Mouse (Mus musculus) ovary, postnatal 14 days (tissue): ENCODE data around the gene Acr.

ENCODE experiments used
- DNase-seq: peaks from one replicate; pipeline ENCODE4 v3.0.0; 2022; ENCODE audit warnings: low spot score

Acr gene

DNA sequence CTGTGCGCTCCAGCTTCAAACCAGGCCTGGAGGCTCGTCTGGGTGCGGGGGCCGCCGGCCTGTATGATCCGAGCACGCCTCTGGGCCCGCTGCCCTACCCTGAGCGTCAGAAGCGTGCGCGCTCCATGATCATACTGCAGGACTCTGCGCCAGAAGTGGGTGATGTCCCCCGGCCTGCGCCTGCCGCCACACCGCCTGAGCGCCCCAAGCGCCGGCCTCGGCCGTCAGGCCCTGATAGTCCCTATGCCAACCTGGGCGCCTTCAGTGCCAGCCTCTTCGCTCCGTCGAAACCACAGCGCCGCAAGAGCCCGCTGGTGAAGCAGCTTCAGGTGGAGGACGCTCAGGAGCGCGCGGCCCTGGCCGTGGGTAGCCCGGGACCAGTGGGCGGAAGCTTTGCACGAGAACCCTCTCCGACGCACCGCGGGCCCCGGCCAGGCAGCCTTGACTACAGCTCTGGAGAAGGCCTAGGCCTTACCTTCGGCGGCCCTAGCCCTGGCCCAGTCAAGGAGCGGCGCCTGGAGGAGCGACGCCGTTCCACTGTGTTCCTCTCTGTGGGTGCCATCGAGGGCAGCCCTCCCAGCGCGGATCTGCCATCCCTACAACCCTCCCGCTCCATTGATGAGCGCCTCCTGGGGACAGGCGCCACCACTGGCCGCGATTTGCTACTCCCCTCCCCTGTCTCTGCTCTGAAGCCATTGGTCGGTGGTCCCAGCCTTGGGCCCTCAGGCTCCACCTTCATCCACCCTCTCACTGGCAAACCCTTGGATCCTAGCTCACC, 20.1 kb upstream of the Acr start:
- no peak for DNase-seq

DNA sequence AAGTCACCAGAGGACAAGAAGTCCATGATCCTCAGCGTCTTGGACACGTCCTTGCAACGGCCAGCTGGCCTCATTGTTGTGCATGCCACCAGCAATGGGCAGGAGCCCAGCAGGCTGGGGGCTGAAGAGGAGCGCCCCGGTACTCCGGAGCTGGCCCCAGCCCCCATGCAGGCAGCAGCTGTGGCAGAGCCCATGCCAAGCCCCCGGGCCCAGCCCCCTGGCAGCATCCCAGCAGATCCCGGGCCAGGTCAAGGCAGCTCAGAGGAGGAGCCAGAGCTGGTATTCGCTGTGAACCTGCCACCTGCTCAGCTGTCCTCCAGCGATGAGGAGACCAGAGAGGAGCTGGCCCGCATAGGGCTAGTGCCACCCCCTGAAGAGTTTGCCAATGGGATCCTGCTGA, 19.3 kb upstream of the Acr start:
- peak; percentile 15 for DNase-seq

DNA sequence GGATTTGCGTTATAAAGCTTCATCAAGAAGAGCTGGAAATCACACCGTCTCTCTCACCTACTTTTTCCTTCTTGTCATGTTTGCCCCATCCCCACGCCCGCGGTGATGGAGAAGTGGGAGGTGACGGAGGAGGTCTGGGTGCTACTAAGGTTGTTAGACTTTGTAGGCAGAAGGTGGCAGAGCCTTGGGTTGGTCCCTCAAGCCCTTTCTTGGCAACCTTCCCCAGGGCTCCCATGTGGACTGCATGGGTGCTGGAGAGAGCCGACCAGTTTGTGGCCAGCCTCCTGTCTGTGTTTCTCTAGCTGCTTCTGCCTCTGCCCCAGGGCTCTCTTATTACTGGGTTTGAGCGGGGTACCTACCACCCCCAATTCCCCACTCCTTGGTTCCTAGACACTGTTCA, 17.6 kb upstream of the Acr start:
- DNase-seq, result no peak

DNA sequence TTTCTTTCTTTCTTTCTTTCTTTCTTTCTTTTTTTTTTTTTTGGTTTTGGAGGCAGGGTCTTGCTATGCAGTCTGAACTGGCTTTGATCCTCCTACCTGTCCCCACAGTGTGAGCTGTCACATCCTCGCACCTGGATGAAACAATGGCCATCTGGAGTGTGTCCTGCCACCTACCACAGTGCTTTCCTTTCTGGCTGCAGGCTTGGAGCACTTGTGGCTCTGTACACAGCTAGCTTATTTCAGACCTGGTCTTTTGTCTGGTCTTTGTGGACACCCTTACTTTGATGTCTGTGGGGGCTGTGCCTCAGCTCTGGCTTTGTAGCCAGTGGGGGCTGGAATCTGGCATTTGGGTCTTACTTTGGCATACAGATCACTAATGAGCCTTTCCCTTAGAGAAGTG, 16.4 kb upstream of the Acr start:
- no peak for DNase-seq

DNA sequence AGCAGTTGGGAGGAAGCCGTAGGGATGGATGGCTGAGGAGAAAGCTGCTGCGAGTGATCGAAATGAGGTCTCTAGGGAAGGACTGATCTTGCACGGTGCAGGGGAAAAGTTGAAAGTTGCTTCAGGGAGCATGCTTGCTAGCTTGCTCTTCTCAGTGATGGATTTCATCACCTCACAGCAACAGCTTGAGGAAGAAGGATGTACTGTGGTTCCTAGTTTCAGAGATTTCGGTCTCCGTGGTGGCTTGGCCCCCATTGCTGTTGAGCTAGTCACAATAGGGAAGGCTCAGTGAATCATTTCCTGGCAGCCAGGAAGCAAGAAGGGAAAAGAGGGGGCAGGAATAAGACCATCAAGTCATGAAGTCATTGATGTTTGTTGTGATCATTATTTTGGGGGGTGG, 12.5 kb upstream of the Acr start:
- no peak for DNase-seq

DNA sequence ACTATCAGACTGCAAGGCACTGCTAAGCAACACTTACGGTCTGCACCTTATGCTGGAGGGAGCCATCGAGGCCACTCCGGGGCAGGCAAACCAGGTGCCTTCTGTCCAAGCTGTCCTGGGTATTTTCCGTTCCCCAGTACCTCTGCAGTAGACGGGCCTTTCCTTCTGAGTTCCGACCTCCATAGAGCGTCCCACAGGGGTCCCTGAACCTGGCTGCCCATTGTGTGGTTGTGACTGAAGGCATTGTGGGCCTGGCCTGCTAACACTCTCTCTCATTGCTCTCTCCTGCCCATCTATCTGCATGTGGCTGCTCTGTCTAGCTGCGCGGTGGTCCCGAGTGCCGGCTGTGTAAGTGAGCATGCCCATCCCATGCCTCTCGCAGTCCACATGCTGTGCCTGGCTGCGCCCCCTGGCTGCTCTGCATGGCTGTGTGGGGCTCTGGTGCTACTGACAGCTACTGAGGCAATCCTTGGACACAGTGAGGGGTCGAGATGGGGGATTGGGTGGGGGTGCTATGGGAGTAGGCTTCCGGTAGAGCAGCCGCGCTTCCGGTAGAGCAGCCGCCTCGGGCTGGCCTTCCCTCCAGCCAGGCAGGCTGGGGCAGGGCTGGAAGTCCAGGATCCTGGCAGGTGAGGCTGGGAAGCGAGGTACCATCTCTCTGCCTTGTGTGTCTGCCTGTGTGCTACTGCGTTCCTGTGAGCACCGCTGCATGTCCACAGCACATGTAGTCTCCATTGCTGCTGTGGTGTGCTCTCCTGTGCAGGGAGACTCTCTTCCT, 11.5 kb upstream of the Acr start:
- no peak for DNase-seq

DNA sequence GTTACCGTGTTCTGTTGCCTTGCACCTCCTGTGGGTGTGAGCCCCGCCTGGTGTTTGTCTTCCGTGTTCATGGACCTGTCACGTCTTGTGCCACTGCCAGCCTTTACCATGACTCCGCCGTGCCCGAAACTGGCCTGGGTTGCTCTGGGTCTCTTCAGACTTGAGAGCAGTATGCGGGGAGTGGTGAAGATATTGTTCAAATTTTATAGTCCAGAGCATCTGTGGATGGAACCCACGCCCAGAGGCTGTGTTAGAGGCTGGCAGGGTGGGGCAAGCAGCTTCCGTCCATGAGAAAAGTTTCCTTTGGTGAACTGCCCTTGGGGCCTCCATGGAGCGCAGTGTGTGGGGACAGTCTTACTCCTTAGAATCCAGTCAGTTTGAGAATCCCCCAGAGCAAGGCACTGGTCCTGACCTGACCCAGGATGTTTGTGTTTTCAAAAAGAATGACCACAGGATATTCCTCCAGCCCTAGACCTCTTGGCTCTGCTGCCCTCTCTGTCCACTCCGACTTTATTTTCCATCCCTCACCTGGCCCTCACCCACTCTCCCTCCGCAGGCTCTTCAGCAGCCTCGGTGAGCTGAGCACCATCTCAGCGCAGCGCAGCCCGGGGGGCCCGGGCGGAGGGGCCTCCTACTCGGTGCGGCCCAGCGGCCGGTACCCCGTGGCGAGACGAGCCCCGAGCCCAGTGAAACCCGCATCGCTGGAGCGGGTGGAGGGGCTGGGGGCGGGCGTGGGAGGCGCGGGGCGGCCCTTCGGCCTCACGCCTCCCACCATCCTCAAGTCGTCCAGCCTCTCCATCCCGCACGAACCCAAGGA, 10.7 kb upstream of the Acr start:
- no peak for DNase-seq

DNA sequence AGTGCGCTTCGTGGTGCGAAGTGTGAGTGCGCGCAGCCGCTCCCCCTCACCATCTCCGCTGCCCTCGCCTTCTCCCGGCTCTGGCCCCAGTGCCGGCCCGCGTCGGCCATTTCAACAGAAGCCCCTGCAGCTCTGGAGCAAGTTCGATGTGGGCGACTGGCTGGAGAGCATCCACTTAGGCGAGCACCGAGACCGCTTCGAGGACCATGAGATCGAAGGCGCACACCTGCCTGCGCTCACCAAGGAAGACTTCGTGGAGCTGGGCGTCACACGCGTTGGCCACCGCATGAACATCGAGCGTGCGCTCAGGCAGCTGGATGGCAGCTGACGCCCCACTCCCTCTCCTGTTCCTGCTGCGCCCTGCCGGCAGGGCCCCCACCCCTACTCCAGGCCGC, 10.1 kb upstream of the Acr start:
- DNase-seq, result no peak

DNA sequence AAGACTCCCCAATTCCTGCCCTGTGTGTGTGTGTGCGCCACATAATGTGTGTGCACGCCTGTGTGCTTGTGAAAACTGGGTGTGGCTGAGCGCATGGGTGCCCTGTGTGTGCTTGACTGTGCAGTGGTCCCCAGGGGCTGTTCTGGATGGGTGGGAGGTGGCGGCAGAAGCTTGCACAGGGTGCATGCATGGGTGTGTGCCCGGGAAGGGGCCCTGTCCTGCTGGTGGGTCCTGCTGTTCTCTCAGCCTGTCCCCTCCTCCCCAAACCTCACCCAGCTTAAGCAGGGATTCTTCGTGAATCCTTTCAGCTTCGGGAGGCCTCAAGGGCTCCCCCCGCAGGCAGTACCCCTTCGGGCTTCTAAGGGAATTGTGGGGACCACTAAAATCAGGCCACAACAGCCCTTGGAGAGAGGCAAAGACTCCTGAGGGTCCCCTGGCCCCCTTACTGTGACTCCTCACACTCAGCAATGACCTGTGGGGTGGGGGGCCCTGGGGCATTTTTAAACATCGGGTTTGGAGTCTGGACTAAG, 8.9 kb upstream of the Acr start:
- DNase-seq, result no peak

DNA sequence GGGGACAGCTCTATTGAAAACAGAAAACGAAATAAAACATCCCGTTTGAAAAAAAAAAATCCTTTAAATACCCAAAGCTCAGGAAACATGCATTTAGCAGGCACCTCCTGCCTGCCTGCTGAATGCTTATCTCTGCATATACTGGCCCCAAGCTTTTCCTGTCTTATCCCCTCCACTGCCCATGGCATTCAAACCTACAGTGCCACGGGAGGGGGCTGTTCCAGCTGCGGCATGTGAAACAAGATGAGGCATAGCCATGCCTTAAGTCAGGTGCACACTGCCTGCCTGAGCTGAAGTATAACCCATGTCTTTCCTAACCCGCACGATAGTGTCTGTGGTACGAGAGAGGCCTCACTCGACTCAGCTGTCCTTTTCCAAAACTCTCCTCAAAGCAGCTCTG, 4.0 kb downstream of the Acr start:
- no peak for DNase-seq

DNA sequence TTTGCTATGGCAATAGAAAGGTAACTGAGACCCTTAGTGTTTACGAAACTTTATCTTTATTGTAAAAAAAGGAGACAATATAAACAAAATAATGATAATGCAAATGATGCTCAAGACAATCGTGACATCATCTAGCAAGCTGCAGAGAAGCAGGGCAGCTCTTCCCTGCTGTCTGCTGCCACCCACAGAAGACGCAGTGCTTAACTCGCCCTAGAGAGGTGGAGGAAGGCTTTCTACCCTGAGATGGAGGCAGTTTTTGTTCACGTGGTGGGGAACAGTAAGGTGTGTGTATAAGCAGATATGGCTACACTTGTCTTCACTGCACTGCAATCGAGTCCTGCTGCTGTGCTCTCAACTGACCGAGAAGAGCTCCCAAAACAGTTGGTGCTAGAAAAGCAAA, 14.4 kb downstream of the Acr start:
- DNase-seq, result no peak

DNA sequence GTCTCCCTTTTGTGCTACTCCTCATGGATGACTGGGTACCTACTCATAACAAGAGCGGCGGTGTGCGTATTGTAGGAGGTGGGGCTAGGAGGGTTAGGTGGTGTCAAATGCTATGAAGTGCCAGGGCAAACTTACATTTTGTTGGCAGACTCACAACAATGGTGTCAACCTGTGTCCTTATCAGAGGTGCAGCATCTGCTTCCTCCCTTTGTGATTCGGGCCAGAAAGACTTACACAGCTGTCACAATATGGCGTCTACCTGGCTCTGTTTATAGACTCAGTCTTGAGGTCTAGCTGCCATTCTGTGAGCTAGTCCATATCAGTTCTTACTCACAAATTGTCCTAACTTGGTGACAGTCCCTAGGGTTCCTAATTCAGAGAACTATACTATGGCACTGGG, 17.0 kb downstream of the Acr start:
- no peak for DNase-seq

DNA sequence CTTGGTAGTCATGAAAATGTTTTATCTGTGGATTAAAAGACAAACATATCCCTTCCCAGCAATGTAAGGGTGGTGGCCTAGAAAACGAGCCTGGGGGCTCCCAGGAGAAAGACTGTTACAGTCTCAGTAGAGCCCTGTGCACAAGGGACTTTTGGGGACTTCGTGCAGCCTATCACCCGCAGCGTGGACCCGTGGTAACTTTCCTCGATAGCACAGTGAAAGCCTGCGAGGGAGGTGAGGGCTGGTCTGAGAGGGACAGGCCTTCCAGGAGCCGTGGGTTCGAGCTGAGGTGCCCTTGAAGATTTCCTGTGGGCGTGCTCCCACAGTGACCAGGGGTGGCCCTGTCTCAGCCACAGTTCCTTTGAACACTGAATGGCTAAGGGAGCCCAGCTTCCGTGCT, 17.5 kb downstream of the Acr start:
- no peak for DNase-seq

DNA sequence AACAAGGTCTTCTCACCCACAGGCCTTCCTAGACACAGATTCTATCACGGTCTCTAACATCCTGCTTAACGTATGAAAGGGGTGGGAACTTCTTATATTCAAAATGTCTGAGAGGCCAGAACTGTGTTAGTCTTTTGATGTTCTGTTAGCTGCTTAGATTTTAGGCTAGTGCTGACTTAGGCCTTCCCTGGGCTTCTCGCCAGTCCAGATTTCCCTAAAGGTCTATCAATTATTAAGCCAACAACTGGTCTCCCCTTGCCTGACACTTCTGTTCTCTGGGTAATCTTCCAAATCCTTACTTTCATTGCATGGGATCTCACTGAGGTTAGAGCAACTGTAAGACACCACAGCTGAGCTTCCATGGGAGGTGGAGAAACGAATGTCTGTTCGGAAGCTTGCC, 21.0 kb downstream of the Acr start:
- DNase-seq, result no peak

DNA sequence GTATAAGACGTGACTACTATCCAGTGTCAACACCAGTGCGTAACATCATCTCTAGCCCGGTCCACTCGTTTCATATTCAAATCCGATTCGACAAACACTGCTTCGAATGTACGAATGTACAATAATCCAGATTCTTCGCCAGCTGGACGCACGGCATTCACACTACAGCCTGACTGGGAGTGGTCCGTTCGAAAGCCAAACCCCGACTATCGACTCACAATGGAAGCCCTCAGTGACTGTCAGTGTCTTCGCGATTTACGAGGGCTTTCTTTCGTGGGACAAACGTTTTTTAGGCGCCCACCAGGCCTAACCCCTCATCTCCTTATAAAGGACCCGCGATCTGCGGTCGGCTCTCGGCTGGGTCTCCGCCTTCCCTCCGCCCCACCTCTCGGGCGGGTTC, 23.2 kb downstream of the Acr start:
- DNase-seq, result no peak

DNA sequence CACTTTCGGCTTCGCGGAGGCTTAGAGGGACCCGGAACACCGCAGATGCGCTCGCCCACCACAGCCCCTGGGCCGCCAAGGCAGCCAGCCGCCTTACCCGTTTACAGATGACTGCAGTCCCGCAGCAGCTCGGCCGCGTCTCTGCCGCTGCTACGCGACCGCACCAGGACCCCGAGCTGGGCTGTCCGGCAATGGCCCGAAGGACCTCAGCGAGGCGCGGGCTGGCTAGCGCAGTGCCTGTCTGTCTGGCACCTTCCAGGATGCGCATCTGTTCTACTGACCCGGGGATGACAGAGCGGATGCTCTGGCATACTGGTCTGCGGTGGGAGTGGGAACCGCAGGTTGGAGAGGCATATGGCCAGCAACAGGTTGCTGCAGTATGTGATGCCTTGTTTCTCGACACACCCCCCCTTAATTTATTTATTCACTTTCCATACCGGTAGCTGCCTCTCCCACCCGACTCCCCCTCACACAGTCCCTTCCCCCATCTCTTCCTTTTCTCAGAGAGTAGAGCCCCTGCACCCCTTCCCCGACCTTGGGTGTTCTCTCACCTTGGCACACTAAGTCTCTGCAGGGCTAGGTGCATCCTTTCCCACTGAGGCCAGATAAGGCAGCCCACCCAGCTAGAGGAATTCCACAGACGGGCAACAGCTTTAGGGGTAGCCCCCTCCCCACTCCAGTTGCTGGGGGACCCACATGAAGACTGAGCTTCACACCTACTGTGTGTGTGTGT, 23.8 kb downstream of the Acr start, which contains the start of gene Rabl2:
Gene Rabl2 (minus strand): TSS at position 201 of the 733 bp plus-strand sequence.
- DNase-seq, result peak; percentile 87

DNA sequence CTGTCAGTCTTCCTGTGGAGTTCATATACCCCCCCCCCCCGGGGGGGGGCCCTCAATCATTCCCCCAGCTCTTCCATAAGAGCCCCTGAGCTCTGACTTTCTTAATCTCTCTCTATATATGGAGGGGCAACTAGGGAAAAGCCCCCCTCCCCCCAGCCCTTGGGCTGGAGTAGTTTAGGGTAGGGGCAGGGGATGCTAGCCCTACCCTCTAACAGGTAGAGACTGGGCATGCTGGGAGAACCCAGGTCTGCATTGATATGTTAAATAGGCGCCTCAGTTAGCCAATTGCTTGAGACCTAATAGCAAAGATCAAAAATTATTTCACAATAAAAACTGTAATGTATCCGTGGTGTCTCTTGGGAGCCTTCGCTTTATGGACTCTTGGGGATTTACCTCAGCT, 24.4 kb downstream of the Acr start:
- no peak for DNase-seq

DNA sequence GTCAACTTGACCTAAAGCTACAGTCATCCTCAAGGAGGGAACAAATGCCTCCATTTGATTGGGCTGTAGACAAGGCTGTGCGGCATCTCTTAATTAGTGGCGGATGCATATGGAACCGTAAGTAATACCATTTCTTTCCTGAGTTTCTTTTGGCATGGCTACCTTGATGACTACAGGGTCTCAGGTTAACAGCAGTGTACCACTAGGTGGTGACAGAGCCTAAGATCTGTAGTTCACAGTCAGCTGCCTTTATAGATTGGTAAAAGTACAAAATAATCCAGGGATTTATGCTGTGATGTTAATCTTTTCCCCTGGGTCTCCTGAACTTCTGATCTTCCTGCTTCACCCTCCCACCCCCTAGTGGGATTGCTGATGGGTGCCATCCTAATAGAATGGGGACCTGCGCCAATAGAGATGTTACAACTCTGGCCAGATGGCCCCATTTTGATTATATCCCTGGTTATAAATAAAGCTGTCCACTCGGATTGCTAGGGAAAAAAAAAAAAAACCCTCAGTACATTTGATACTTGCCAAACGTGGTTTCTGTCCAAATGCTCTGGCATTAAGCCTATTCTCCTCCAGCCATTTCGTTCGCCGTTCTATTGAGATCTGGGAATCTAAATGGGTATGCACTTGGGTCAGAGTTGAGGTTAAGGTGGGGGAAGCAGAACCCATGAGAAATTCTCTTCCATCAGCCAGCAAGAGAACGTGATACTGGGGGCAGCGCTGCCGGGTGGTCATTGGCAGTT, 37.9 kb downstream of the Acr start:
- no peak for DNase-seq

DNA sequence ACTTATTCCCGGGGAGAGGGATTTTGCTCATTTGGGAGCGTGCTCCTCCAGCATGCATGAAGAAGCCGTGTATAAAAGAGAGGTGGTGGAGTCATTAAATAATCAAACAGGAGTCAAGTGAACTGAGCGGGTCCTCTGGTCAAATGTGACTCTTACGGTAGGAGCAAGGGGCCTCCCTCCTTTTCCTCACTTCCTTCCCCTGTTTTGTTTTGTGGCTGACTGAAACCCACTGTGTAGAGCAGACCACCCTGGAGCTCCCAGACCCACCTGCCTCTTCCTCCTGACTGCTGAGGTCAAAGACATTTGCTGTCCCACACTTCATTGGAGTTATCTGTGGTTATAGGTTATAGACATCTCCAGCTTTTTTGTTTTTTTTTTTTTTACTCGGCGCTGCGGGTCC, 39.4 kb downstream of the Acr start:
- no peak for DNase-seq

DNA sequence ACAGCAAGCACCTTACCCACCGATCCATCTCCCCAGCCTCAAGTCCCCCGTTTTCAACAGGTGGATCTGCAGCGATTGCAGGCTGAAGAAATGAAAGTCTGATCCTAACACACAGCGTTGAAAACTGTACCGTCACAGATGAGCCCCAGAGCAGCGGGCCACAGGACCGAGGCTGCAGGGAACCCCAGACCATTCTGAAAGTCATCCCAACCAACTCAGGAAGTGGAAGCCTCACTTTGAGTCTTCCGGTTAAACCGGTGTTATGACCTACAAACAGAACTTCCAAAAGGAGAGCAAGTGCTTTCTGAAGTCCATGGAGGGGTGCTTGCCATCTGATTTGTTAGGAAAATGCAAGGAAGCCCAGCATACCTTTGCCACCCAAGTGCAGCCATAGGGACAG, 39.8 kb downstream of the Acr start:
- DNase-seq, result no peak

DNA sequence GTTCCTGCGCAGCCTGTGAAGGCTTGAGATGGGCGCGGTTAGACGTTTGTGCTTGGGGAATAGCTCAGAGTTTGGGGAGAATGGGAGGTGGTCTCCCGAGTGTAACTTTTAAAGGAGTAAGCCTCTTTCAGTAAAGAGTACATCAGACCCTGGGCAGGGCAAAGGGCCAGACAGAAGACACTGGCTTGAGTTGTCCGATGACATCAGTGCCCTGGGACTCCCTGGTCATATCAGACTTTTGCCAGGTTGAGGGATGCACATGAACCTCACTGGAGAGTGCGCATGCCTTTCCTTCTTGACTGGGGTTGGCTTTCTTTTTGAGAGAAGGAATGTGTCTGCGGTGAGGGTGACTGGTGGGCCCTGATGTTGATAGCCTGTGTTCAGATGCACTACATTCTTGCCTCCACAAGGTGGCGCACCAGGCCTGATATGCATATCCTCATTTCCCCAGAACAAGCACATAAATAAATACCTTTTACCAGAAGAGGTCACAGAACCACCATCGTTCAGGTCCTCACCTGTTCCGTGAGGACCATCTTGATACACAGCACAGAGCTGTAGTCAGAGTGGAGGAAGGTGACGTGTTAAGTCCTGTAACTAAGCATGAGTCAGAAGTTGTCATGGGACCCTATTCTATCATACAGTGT, 54.3 kb downstream of the Acr start:
- peak; percentile 1 for DNase-seq
